11 mouse cellular contexts compared by ENCODE assay signal in the genomic region with DNA sequence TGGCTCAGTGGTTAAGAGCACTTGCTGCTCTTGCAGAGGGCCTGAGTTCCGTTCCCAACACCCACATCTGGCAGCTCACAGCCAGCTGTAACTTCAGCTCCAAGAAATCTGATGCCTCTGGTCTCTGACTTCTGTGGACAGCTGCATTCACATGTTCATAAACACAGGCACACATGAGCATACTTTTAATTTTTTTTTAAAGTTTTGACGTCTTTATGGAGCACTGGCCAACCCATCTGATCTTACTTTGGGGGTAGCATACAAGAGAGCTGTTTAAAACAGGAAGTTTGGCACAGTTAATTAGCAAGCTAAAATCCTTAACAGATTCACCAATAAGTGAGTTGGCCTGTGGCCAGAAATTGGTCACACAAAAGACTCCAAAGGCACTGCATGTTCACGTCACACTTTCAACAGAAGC.
A peak's percentile ranks its signal among the peaks of the same experiment; 100 is the strongest.
DNase-seq lines count a peak whose midpoint lies in the region; ATAC-seq and TF ChIP-seq lines count a peak whose summit lies in the region.
"Had no signal": no experiment of that assay in that cellular context is flagged by ENCODE, and none has a peak within 500 bp of the region (broad histone marks: within the 10 kb centered on the region; RNA-seq: fewer than 3 reads in every experiment).

No protein-coding gene starts in this region.

- no peak overlapping the region for H3K27ac ChIP-seq in lung, embryonic 14.5 days (ENCODE audit: low read depth)
- H3K27ac ChIP-seq in limb, embryonic 14.5 days (replicated peaks; ENCODE audit: low read depth, low read length), result no peak overlapping the region
- H3K27ac ChIP-seq: intestine, embryonic 15.5 days had no signal

- H3K9me3 ChIP-seq in lung, embryonic 14.5 days (ENCODE audit: low read depth, low read length), result no peaks in the 10 kb centered on the region
- no peaks in the 10 kb centered on the region for H3K9me3 ChIP-seq in limb, embryonic 14.5 days (ENCODE audit: control insufficient read depth, low read length)
- H3K9me3 ChIP-seq: intestine, embryonic 15.5 days; megakaryocyte, embryonic 14.5 days had no signal

- peak; percentile 67 for ATAC-seq in lung, embryonic 14.5 days (ENCODE audit: insufficient read depth)
- ATAC-seq in limb, embryonic 14.5 days (ENCODE audit: low FRiP score, low read depth), result peak; percentile 60
- no peak for ATAC-seq in inflammation-experienced regulatory T-cells, adult 6 months
- ATAC-seq: intestine, embryonic 15.5 days had no signal

- no peak overlapping the region for H3K4me3 ChIP-seq in lung, embryonic 14.5 days (ENCODE audit: low read depth, low read length)
- H3K4me3 ChIP-seq in limb, embryonic 14.5 days (replicated peaks; ENCODE audit: low read length), result no peak overlapping the region
- H3K4me3 ChIP-seq: intestine, embryonic 15.5 days; megakaryocyte, embryonic 14.5 days had no signal

- H3K4me2 ChIP-seq in lung, embryonic 14.5 days, result no peak overlapping the region
- H3K4me2 ChIP-seq in limb, embryonic 14.5 days (replicated peaks; ENCODE audit: low read depth, low read length, severe bottlenecking), result no peak overlapping the region
- H3K4me2 ChIP-seq: intestine, embryonic 15.5 days had no signal

- no peak overlapping the region for H3K9ac ChIP-seq in lung, embryonic 14.5 days
- H3K9ac ChIP-seq in limb, embryonic 14.5 days (ENCODE audit: low read depth, low read length, severe bottlenecking), result no peak overlapping the region
- H3K9ac ChIP-seq: intestine, embryonic 15.5 days had no signal

- DNase-seq in cerebellum, postnatal 10 days, result peak; percentile 25 to 28
- DNase-seq in cerebellum, postnatal 4 days (ENCODE audit: low spot score in 2 of 2), result no peak
- peak; percentile 80 for DNase-seq in lung, embryonic 14.5 days
- no peak for DNase-seq in lung, postnatal 25 days (ENCODE audit: low spot score)
- peak; percentile 70 for DNase-seq in brain, embryonic 14.5 days (ENCODE audit: low read depth)
- DNase-seq in limb, embryonic 14.5 days (ENCODE audit: low spot score), result no peak
- no peak for DNase-seq in cerebellum, adult 11-12 months
- DNase-seq: right cerebral cortex, postnatal 4 days had no signal

- 34% methylated on average over 3 of the region's 3 CpGs for WGBS in lung, embryonic 14.5 days
- 17% methylated on average over 3 of the region's 3 CpGs for WGBS in limb, embryonic 14.5 days

- peaks cover 3% of the 10 kb centered on the region for H3K4me1 ChIP-seq in lung, embryonic 14.5 days (ENCODE audit: insufficient read depth)
- peaks cover 44% of the 10 kb centered on the region for H3K4me1 ChIP-seq in limb, embryonic 14.5 days (ENCODE audit: control insufficient read depth, insufficient read depth, low read length)

- no peaks in the 10 kb centered on the region for H3K27me3 ChIP-seq in lung, embryonic 14.5 days (ENCODE audit: insufficient read depth, low read length)
- H3K27me3 ChIP-seq in limb, embryonic 14.5 days (ENCODE audit: control insufficient read depth, insufficient read depth, low read length), result no peaks in the 10 kb centered on the region
- H3K27me3 ChIP-seq: intestine, embryonic 15.5 days had no signal

- no peaks in the 10 kb centered on the region for H3K36me3 ChIP-seq in lung, embryonic 14.5 days (ENCODE audit: insufficient read depth)
- H3K36me3 ChIP-seq in limb, embryonic 14.5 days (ENCODE audit: control insufficient read depth, insufficient read depth, low read length), result no peaks in the 10 kb centered on the region
- H3K36me3 ChIP-seq: intestine, embryonic 15.5 days had no signal

- no peak for TF ChIP-seq CTCF in lung, embryonic 14.5 days (IDR thresholded peaks at IDR 0.05; ENCODE audit: low read depth)
- TF ChIP-seq CTCF in brain, embryonic 14.5 days (IDR thresholded peaks at IDR 0.05; ENCODE audit: borderline replicate concordance, extremely low read depth, insufficient read depth, insufficient read length), result no peak

- TF ChIP-seq POLR2A in brain, embryonic 14.5 days (IDR thresholded peaks at IDR 0.05; ENCODE audit: borderline replicate concordance, extremely low read depth, insufficient read depth, insufficient read length, poor library complexity, severe bottlenecking), result no peak
- no peak for TF ChIP-seq POLR2A in limb, embryonic 14.5 days (IDR thresholded peaks at IDR 0.05; ENCODE audit: borderline replicate concordance, extremely low read depth, insufficient read depth, insufficient read length)

Comparison
In these comparisons a context has a peak if more than half of its experiments do, and no peak if none do; other contexts are left out.
1. DNase-seq: peak in cerebellum, postnatal 10 days (2 of 2), lung, embryonic 14.5 days (single experiment) and brain, embryonic 14.5 days (single experiment); none in cerebellum, postnatal 4 days (0 of 2), lung, postnatal 25 days (single experiment), limb, embryonic 14.5 days (single experiment) and cerebellum, adult 11-12 months (single experiment).